Mouse (Mus musculus) adrenal gland, postnatal 4 days (tissue): ENCODE data around the gene 1700020L24Rik. TPM values are rescaled to one million over a fixed set of nuclear protein-coding genes. Genes with fewer than 3 reads are reported as not detected.

Experiments
- DNase-seq, 2 experiments: peaks; one replicate each; pipeline ENCODE4 v3.0.0; 2021 to 2022; ENCODE audit warnings: low spot score in 2 of 2, mixed read lengths in 2 of 2
- total RNA-seq, 2 experiments: library from RNA; stranded (reverse); gene quantifications; 2 replicates each; pipeline ENCODE4 v1.2.3; 2021

Gene 1700020L24Rik
- total RNA-seq, 2 experiments from 2014 or later = 0.48 to 0.56 TPM

GRCm38 (mm10) chr11:83440081-83441064, 2.9 kb downstream of the 1700020L24Rik start:
- DNase-seq = peak; percentile 57 to 71

GRCm38 (mm10) chr11:83441235-83441634, 3.8 kb downstream of the 1700020L24Rik start:
- no peak for DNase-seq

- DNase-seq = peak in 1 of 2 experiments; percentile 51
These were observed 5.3 kb downstream of the 1700020L24Rik start for GRCm38 (mm10) chr11:83442596-83443267.

- DNase-seq = no peak
These were observed 6.3 kb downstream of the 1700020L24Rik start for GRCm38 (mm10) chr11:83443824-83444223.

GRCm38 (mm10) chr11:83445001-83445400, 7.5 kb downstream of the 1700020L24Rik start:
- DNase-seq = no peak

GRCm38 (mm10) chr11:83447612-83448011, 10.1 kb downstream of the 1700020L24Rik start:
- DNase-seq = no peak

- no peak for DNase-seq
These were observed 10.8 kb downstream of the 1700020L24Rik start for GRCm38 (mm10) chr11:83448021-83448926.

GRCm38 (mm10) chr11:83448927-83449236, 11.4 kb downstream of the 1700020L24Rik start:
- no peak for DNase-seq

GRCm38 (mm10) chr11:83449298-83449697, 11.8 kb downstream of the 1700020L24Rik start:
- DNase-seq = no peak

GRCm38 (mm10) chr11:83450550-83450949, 13.1 kb downstream of the 1700020L24Rik start:
- no peak for DNase-seq

GRCm38 (mm10) chr11:83451281-83451680, 13.8 kb downstream of the 1700020L24Rik start:
- DNase-seq = no peak

- DNase-seq = no peak
These were observed 17.1 kb downstream of the 1700020L24Rik start for GRCm38 (mm10) chr11:83454548-83454947.

GRCm38 (mm10) chr11:83455608-83456007, 18.1 kb downstream of the 1700020L24Rik start:
- no peak for DNase-seq

- no peak for DNase-seq
These were observed 19.8 kb downstream of the 1700020L24Rik start for GRCm38 (mm10) chr11:83457257-83457656.

- DNase-seq = no peak
These were observed 20.6 kb downstream of the 1700020L24Rik start for GRCm38 (mm10) chr11:83457912-83458601.

GRCm38 (mm10) chr11:83461462-83462027, 24.1 kb downstream of the 1700020L24Rik start:
- DNase-seq = no peak

- DNase-seq = no peak
These were observed 25.3 kb downstream of the 1700020L24Rik start, which contains the start of gene Mmp28 for GRCm38 (mm10) chr11:83462711-83463244. Mmp28 (minus strand) TSS chr11:83463071.

GRCm38 (mm10) chr11:83465976-83466375, 28.5 kb downstream of the 1700020L24Rik start:
- DNase-seq = no peak

- DNase-seq = no peak
These were observed 29.7 kb downstream of the 1700020L24Rik start for GRCm38 (mm10) chr11:83467120-83467652.
